Mouse (Mus musculus): Measurements from ENCODE around the gene Tnfrsf13b.

- TF ChIP-seq CTCF (IDR thresholded peaks at IDR 0.05; ENCODE audit: low read depth), result peak; percentile 97
- no peak for TF ChIP-seq EP300 (IDR thresholded peaks at IDR 0.05; ENCODE audit: low read depth)
Measured at GRCm38 (mm10) chr11:61193392-61193791, 66.8 kb downstream of the Tnfrsf13b start.

All from liver, postnatal 0 days (tissue).